Mouse (Mus musculus) v-Abl transformed pro-B cells (cell line): ENCODE results near the gene Prg4.

Source experiments
- in situ Hi-C, 2 experiments: fragments of 400-800 bp; cut with MboI; formaldehyde crosslinking; loops; one replicate each; pipeline ENCODE4 v1.15.1; 2025; ENCODE audit not compliant: unreplicated experiment in 2 of 2

Prg4 gene

GRCm38 (mm10) chr1:150416006-150416405 is 50.0 kb downstream of the Prg4 start:
- in situ Hi-C loops: loop anchor here in 1 of 2 experiments (10.0 kb wide), 1 partner anchor 1019 kb away; no protein-coding TSS in a partner anchor

- in situ Hi-C loops: loop anchor here (5.0 to 10.0 kb wide), 3 partner anchors 32 to 1375 kb away; no protein-coding TSS in a partner anchor
Observed at GRCm38 (mm10) chr1:150409996-150410395, 56.0 kb downstream of the Prg4 start.

- in situ Hi-C loops: loop anchor here (5.0 to 10.0 kb wide), 2 partner anchors 35 to 1378 kb away; no protein-coding TSS in a partner anchor
Observed at GRCm38 (mm10) chr1:150407285-150407684, 58.7 kb downstream of the Prg4 start.

GRCm38 (mm10) chr1:150404555-150404954 is 61.4 kb downstream of the Prg4 start:
- in situ Hi-C loops: loop anchor here in 1 of 2 experiments (10.0 kb wide), 1 partner anchor 1380 kb away; no protein-coding TSS in a partner anchor

- in situ Hi-C loops: loop anchor here in 1 of 2 experiments (10.0 kb wide), 1 partner anchor 1381 kb away; no protein-coding TSS in a partner anchor
Observed at GRCm38 (mm10) chr1:150403914-150404313, 62.1 kb downstream of the Prg4 start.
